Mouse (Mus musculus): ENCODE data around the gene Sox8. TPM values are rescaled to one million over a fixed set of nuclear protein-coding genes. Genes with fewer than 3 reads are reported as not detected.

The Sox8 gene
- polyA plus RNA-seq, 1 experiment from 2014 or later: 0.50 TPM

DNA sequence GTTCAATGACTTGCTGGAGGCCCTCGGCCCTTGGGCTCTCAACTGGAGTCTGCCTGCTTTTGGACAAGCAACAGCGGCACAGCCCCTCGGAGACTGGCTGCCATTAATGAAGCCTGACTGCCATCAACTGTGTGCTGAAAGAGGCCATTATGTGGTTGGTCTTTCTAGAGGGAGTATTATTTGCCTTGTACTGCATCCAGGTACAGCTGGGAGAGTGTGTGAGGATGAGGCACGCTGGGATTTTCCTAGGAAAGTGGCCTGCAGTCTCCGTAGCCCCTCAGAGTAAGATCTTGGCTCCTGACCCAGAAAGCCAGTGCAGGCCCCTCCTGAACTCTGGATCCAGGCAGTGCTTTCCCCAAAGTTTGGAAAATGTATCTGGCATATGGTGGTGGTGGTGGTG is 20.5 kb downstream of the Sox8 start:
- no peak overlapping the region for H3K4me2 ChIP-seq (ENCODE audit: low read depth, low read length)
- WGBS: 80% methylated on average over 5 of the region's 5 CpGs
- ATAC-seq (ENCODE audit: low read depth): no peak
- H3K36me3 ChIP-seq (ENCODE audit: control insufficient read depth, insufficient read depth, low read length): no peaks in the 10 kb centered on the region
- no peak overlapping the region for H3K4me3 ChIP-seq (ENCODE audit: low read length)
- no peaks in the 10 kb centered on the region for H3K27me3 ChIP-seq (ENCODE audit: control insufficient read depth, insufficient read depth, low read depth, low read length)
- H3K9me3 ChIP-seq (ENCODE audit: control insufficient read depth, low read length): no peaks in the 10 kb centered on the region
- H3K27ac ChIP-seq (ENCODE audit: low read length): no peak overlapping the region
- no peak overlapping the region for H3K9ac ChIP-seq (ENCODE audit: low read length)
- no peaks in the 10 kb centered on the region for H3K4me1 ChIP-seq (replicated peaks; ENCODE audit: control insufficient read depth, insufficient read depth, low read length)

- Histone ChIP-seq H3K36me3 (ENCODE audit: control insufficient read depth, insufficient read depth, low read length) (no peaks in the 10 kb centered on the region), H3K4me1 (replicated peaks; ENCODE audit: control insufficient read depth, insufficient read depth, low read length) (no peaks in the 10 kb centered on the region), H3K27me3 (ENCODE audit: control insufficient read depth, insufficient read depth, low read depth, low read length) (no peaks in the 10 kb centered on the region), H3K4me3 (ENCODE audit: low read length) (no peak overlapping the region), H3K9ac (ENCODE audit: low read length) (no peak overlapping the region), H3K4me2 (ENCODE audit: low read depth, low read length) (no peak overlapping the region), H3K27ac (ENCODE audit: low read length) (no peak overlapping the region), H3K9me3 (ENCODE audit: control insufficient read depth, low read length) (no peaks in the 10 kb centered on the region)
- 24% methylated on average over 3 of the region's 3 CpGs for WGBS
- no peak for ATAC-seq (ENCODE audit: low read depth)
Observed at GRCm38 (mm10) chr17:25547026-25547425, 23.5 kb downstream of the Sox8 start.

DNA sequence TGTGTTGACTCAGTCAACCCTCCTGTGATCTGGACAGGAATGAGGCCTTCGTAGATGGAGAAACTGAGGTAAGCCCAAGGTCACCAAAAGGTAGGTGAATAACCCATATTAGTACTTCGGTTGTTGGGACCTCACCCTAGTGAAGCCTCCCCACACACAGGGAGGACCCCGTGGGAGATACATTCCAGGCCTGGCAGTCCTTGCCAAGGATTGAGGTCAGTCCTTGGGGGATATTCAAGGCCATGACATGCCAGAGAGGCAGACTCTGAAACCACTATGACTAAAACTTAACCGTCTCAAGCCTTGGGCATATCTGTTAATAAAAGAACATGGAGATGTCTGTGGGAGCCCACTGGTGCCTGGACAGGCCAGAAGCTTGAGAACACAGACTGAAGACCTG is 28.7 kb downstream of the Sox8 start:
- Histone ChIP-seq H3K4me2 (ENCODE audit: low read depth, low read length) (no peak overlapping the region), H3K4me1 (replicated peaks; ENCODE audit: control insufficient read depth, insufficient read depth, low read length) (no peaks in the 10 kb centered on the region), H3K9ac (ENCODE audit: low read length) (no peak overlapping the region), H3K27ac (ENCODE audit: low read length) (no peak overlapping the region), H3K4me3 (ENCODE audit: low read length) (no peak overlapping the region), H3K9me3 (ENCODE audit: control insufficient read depth, low read length) (no peaks in the 10 kb centered on the region), H3K27me3 (ENCODE audit: control insufficient read depth, insufficient read depth, low read depth, low read length) (no peaks in the 10 kb centered on the region), H3K36me3 (ENCODE audit: control insufficient read depth, insufficient read depth, low read length) (no peaks in the 10 kb centered on the region)
- no peak for ATAC-seq (ENCODE audit: low read depth)
- 70% methylated on average over 4 of the region's 4 CpGs for WGBS

- H3K4me3 ChIP-seq (ENCODE audit: low read length): no peak overlapping the region
- H3K27ac ChIP-seq (ENCODE audit: low read length): no peak overlapping the region
- H3K9ac ChIP-seq (ENCODE audit: low read length): no peak overlapping the region
- H3K27me3 ChIP-seq (ENCODE audit: control insufficient read depth, insufficient read depth, low read depth, low read length): no peaks in the 10 kb centered on the region
- WGBS: 60% methylated on average over 5 of the region's 5 CpGs
- ATAC-seq (ENCODE audit: low read depth): no peak
- no peak overlapping the region for H3K4me2 ChIP-seq (ENCODE audit: low read depth, low read length)
- H3K4me1 ChIP-seq (replicated peaks; ENCODE audit: control insufficient read depth, insufficient read depth, low read length): no peaks in the 10 kb centered on the region
- H3K36me3 ChIP-seq (ENCODE audit: control insufficient read depth, insufficient read depth, low read length): no peaks in the 10 kb centered on the region
- H3K9me3 ChIP-seq (ENCODE audit: control insufficient read depth, low read length): no peaks in the 10 kb centered on the region
Observed at GRCm38 (mm10) chr17:25540731-25541130, 29.8 kb downstream of the Sox8 start.

- 0 out of 2 replicates have a peak, but pooled peaks have one; percentile 52 for ATAC-seq (ENCODE audit: low read depth)
- H3K36me3 ChIP-seq (ENCODE audit: control insufficient read depth, insufficient read depth, low read length): no peaks in the 10 kb centered on the region
- no peaks in the 10 kb centered on the region for H3K9me3 ChIP-seq (ENCODE audit: control insufficient read depth, low read length)
- H3K9ac ChIP-seq (ENCODE audit: low read length): no peak overlapping the region
- no peak overlapping the region for H3K27ac ChIP-seq (ENCODE audit: low read length)
- no peaks in the 10 kb centered on the region for H3K4me1 ChIP-seq (replicated peaks; ENCODE audit: control insufficient read depth, insufficient read depth, low read length)
- H3K4me3 ChIP-seq (ENCODE audit: low read length): no peak overlapping the region
- peak overlapping the region; percentile 22; the same call in 1 of the 2 replicates for H3K4me2 ChIP-seq (ENCODE audit: low read depth, low read length)
- WGBS: 19% methylated on average over 27 of the region's 27 CpGs
- no peaks in the 10 kb centered on the region for H3K27me3 ChIP-seq (ENCODE audit: control insufficient read depth, insufficient read depth, low read depth, low read length)
Observed at GRCm38 (mm10) chr17:25538945-25539875, 31.3 kb downstream of the Sox8 start.

DNA sequence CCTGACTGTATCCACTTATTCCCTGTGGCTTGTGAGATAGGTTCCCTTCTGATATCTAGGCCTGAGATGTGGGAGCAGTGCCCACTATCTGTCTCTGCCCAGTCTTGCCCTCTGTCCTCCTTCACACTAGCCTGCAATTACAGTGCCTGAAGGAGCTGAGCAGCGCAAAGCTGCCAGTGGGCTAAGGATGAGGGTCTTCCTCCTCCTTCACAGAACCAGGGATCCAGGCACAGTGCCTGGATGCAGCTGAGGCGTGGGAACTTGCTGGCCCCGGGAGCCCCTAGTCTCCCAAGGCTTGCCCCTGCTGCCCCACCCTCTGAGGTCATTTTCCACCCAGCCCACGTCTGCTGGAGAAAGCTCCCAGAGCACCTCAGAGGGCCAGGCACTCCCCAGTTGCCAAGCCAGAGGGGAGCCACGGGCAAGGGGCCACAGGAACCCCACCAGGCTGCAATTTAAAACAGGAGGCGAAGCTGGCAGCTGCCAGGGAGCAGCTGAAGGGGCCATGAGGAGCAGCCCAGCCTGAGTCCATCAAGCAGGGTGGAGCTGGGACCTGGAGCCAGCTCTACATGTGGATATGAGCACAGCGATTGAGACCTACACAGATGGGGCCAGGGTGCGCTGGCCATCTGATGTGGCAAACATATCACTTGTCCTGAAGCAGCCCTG is 40.0 kb downstream of the Sox8 start:
- ATAC-seq (ENCODE audit: low read depth): no peak
- no peak overlapping the region for H3K4me3 ChIP-seq (ENCODE audit: low read length)
- no peak overlapping the region for H3K9ac ChIP-seq (ENCODE audit: low read length)
- no peaks in the 10 kb centered on the region for H3K4me1 ChIP-seq (replicated peaks; ENCODE audit: control insufficient read depth, insufficient read depth, low read length)
- H3K36me3 ChIP-seq (ENCODE audit: control insufficient read depth, insufficient read depth, low read length): no peaks in the 10 kb centered on the region
- no peaks in the 10 kb centered on the region for H3K27me3 ChIP-seq (ENCODE audit: control insufficient read depth, insufficient read depth, low read depth, low read length)
- no peaks in the 10 kb centered on the region for H3K9me3 ChIP-seq (ENCODE audit: control insufficient read depth, low read length)
- WGBS: 56% methylated on average over 8 of the region's 8 CpGs
- H3K4me2 ChIP-seq (ENCODE audit: low read depth, low read length): no peak overlapping the region
- no peak overlapping the region for H3K27ac ChIP-seq (ENCODE audit: low read length)

DNA sequence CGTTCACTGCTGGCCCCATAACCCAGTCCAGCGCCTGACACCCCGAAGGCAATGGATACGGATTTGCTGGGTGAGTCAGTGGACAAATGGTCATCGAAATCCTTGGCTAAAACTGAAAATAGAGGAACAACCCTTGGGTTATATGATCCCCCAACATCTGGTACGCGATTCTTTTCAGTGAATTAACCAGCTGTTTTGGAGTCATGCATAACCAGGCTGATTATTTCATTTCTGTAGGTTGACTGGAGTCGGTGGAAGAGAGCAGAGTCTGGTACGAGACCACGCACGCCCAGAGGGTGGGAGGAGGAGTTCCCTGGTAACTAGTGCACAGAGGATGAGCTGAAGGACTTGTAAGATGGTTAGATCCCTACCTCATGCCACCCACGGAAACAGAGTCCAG is 48.4 kb downstream of the Sox8 start:
- ATAC-seq (ENCODE audit: low read depth): no peak
- Histone ChIP-seq H3K36me3 (ENCODE audit: control insufficient read depth, insufficient read depth, low read length) (no peaks in the 10 kb centered on the region), H3K27me3 (ENCODE audit: control insufficient read depth, insufficient read depth, low read depth, low read length) (no peaks in the 10 kb centered on the region), H3K9ac (ENCODE audit: low read length) (no peak overlapping the region), H3K4me2 (ENCODE audit: low read depth, low read length) (no peak overlapping the region), H3K4me1 (replicated peaks; ENCODE audit: control insufficient read depth, insufficient read depth, low read length) (no peaks in the 10 kb centered on the region), H3K27ac (ENCODE audit: low read length) (no peak overlapping the region), H3K4me3 (ENCODE audit: low read length) (no peak overlapping the region), H3K9me3 (ENCODE audit: control insufficient read depth, low read length) (no peaks in the 10 kb centered on the region)
- WGBS: 79% methylated on average over 12 of the region's 12 CpGs

DNA sequence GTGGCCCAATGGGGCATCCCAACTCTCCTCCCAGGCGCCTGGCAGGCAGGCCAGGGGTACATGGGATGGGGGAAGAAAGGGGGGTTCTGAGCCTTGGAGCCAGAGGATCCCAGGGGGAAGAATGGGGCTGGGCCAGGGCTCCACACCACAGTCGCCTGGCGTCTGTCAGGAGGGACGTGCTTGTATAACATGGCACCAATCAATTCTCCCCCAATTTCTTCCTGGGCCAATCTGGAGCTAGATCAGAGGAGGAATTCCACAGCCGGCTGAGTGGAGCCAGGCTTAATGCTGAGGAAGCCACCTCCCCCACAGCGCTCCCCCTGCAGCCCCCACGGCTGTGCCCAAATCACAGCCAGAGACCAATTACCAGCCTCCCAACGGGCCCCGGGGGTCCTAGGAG is 50.0 kb downstream of the Sox8 start:
- Histone ChIP-seq H3K36me3 (ENCODE audit: control insufficient read depth, insufficient read depth, low read length) (no peaks in the 10 kb centered on the region), H3K27ac (ENCODE audit: low read length) (no peak overlapping the region), H3K4me2 (ENCODE audit: low read depth, low read length) (no peak overlapping the region), H3K4me1 (replicated peaks; ENCODE audit: control insufficient read depth, insufficient read depth, low read length) (no peaks in the 10 kb centered on the region), H3K9ac (ENCODE audit: low read length) (no peak overlapping the region), H3K27me3 (ENCODE audit: control insufficient read depth, insufficient read depth, low read depth, low read length) (no peaks in the 10 kb centered on the region), H3K4me3 (ENCODE audit: low read length) (no peak overlapping the region), H3K9me3 (ENCODE audit: control insufficient read depth, low read length) (no peaks in the 10 kb centered on the region)
- WGBS: 43% methylated on average over 9 of the region's 9 CpGs
- no peak for ATAC-seq (ENCODE audit: low read depth)

- H3K4me1 ChIP-seq (replicated peaks; ENCODE audit: control insufficient read depth, insufficient read depth, low read length): no peaks in the 10 kb centered on the region
- H3K9me3 ChIP-seq (ENCODE audit: control insufficient read depth, low read length): no peaks in the 10 kb centered on the region
- no peak overlapping the region for H3K27ac ChIP-seq (ENCODE audit: low read length)
- H3K9ac ChIP-seq (ENCODE audit: low read length): no peak overlapping the region
- H3K27me3 ChIP-seq (ENCODE audit: control insufficient read depth, insufficient read depth, low read depth, low read length): no peaks in the 10 kb centered on the region
- no peak for ATAC-seq (ENCODE audit: low read depth)
- H3K36me3 ChIP-seq (ENCODE audit: control insufficient read depth, insufficient read depth, low read length): no peaks in the 10 kb centered on the region
- no peak overlapping the region for H3K4me2 ChIP-seq (ENCODE audit: low read depth, low read length)
- WGBS: 80% methylated on average over 5 of the region's 5 CpGs
- H3K4me3 ChIP-seq (ENCODE audit: low read length): no peak overlapping the region
Observed at GRCm38 (mm10) chr17:25519511-25519910, 51.0 kb downstream of the Sox8 start.
